Mouse (Mus musculus): ENCODE results near the gene Lmcd1. TPM values are rescaled to one million over a fixed set of nuclear protein-coding genes. Genes with fewer than 3 reads are reported as not detected.

Gene Lmcd1
- total and polyA plus RNA-seq, 3 experiments = 0.64 to 4.8 (median 2.3) TPM

GRCm38 (mm10) chr6:112302814-112303383 lies 29.3 kb downstream of the Lmcd1 start:
- no peak for DNase-seq (ENCODE audit: extremely low read depth)
- Histone ChIP-seq H3K79me2 (replicated peaks; ENCODE audit: control insufficient read depth, extremely low read depth, insufficient read depth, poor library complexity, severe bottlenecking) (no peaks in the 10 kb centered on the region), H3K4me3 (replicated peaks in 1 of 3; ENCODE audit: low read depth in 2 of 3, low read length in 2 of 3, poor library complexity in 1 of 3) (no peak overlapping the region), H3K4me1 (ENCODE audit: control insufficient read depth in 1 of 2, insufficient read depth in 2 of 2) (no peaks in the 10 kb centered on the region), H3K36me3 (replicated peaks in 1 of 2; ENCODE audit: control insufficient read depth in 1 of 2, insufficient read depth in 1 of 2, low read length in 1 of 2) (no peaks in the 10 kb centered on the region), H3K9ac (ENCODE audit: insufficient read depth, low read depth) (no peak overlapping the region), H3K9me3 (replicated peaks; ENCODE audit: low read length) (no peaks in the 10 kb centered on the region), H3K27ac (ENCODE audit: insufficient read depth, low read depth) (no peak overlapping the region), H3K27me3 (replicated peaks) (peaks cover 6% of the 10 kb centered on the region), H3K4me2 (ENCODE audit: insufficient read depth, low read depth, poor library complexity, severe bottlenecking) (no peak overlapping the region)
- dilution Hi-C loops (cut with MboI; ENCODE audit: extremely low pct_ligation_motif_present, extremely low pct_unique_long_range_greater_than_20kb, low sequenced_read_pairs) (no loop called here), in situ Hi-C loops (cut with MboI; ENCODE audit: low pct_ligation_motif_present, low pct_unique_long_range_greater_than_20kb, low sequenced_read_pairs) (no loop called here)
- TF ChIP-seq MEF2A (IDR thresholded peaks at IDR 0.05; ENCODE audit: borderline replicate concordance, low read depth, low read length) = no peak
- no peak for TF ChIP-seq TBP (conservative IDR thresholded peaks at IDR 0.05; ENCODE audit: low read depth, low read length)
- no peak for TF ChIP-seq RAD21 (IDR thresholded peaks at IDR 0.05; ENCODE audit: low read depth, low read length)
- no peak for TF ChIP-seq JUND (conservative IDR thresholded peaks at IDR 0.05; ENCODE audit: low read depth, low read length)
- TF ChIP-seq CHD2 (IDR thresholded peaks at IDR 0.05; ENCODE audit: low read length) = no peak
- no peak for TF ChIP-seq NRF1 (IDR thresholded peaks at IDR 0.05; ENCODE audit: low read depth, low read length)
- TF ChIP-seq MXI1 (IDR thresholded peaks at IDR 0.05; ENCODE audit: low read depth, low read length) = no peak
- no peak for TF ChIP-seq BHLHE40 (IDR thresholded peaks at IDR 0.05; ENCODE audit: low read depth, low read length)
- no peak for TF ChIP-seq SIN3A (IDR thresholded peaks at IDR 0.05; ENCODE audit: low read length)
- TF ChIP-seq EP300 (IDR thresholded peaks at IDR 0.05; ENCODE audit: low read length) = no peak
- no peak for TF ChIP-seq USF1 (IDR thresholded peaks at IDR 0.05; ENCODE audit: low read depth, low read length)
- no peak for TF ChIP-seq MYC (IDR thresholded peaks at IDR 0.05; ENCODE audit: low read depth, low read length)
- TF ChIP-seq IRF4 (IDR thresholded peaks at IDR 0.05; ENCODE audit: low read depth, low read length) = no peak
- no peak for TF ChIP-seq NELFE (IDR thresholded peaks at IDR 0.05; ENCODE audit: low read depth, low read length)
- TF ChIP-seq SMC3 (IDR thresholded peaks at IDR 0.05; ENCODE audit: low read depth, low read length) = no peak
- TF ChIP-seq RCOR1 (conservative IDR thresholded peaks at IDR 0.05; ENCODE audit: low read depth, low read length) = no peak

GRCm38 (mm10) chr6:112304751-112305150 lies 31.2 kb downstream of the Lmcd1 start:
- in situ Hi-C loops (cut with MboI; ENCODE audit: low pct_ligation_motif_present, low pct_unique_long_range_greater_than_20kb, low sequenced_read_pairs) = no loop called here
- H3K4me1 ChIP-seq (ENCODE audit: control insufficient read depth in 1 of 2, insufficient read depth in 2 of 2) = no peaks in the 10 kb centered on the region
- H3K4me3 ChIP-seq (replicated peaks in 1 of 3; ENCODE audit: low read depth in 2 of 3, low read length in 2 of 3, poor library complexity in 1 of 3) = no peak overlapping the region
- dilution Hi-C loops (cut with MboI; ENCODE audit: extremely low pct_ligation_motif_present, extremely low pct_unique_long_range_greater_than_20kb, low sequenced_read_pairs) = no loop called here
- H3K36me3 ChIP-seq (replicated peaks in 1 of 2; ENCODE audit: control insufficient read depth in 1 of 2, insufficient read depth in 1 of 2, low read length in 1 of 2) = no peaks in the 10 kb centered on the region
- H3K27me3 ChIP-seq (replicated peaks) = peaks cover 6% of the 10 kb centered on the region
- DNase-seq (ENCODE audit: extremely low read depth) = no peak
- TF ChIP-seq NELFE (IDR thresholded peaks at IDR 0.05; ENCODE audit: low read depth, low read length) (no peak), TBP (conservative IDR thresholded peaks at IDR 0.05; ENCODE audit: low read depth, low read length) (no peak), CTCF (conservative IDR thresholded peaks at IDR 0.05 in 1 of 2, IDR thresholded peaks at IDR 0.05 in 1 of 2; ENCODE audit: low read depth in 2 of 2, low read length in 2 of 2) (no peak), SIN3A (IDR thresholded peaks at IDR 0.05; ENCODE audit: low read length) (no peak), SMC3 (IDR thresholded peaks at IDR 0.05; ENCODE audit: low read depth, low read length) (no peak), RAD21 (IDR thresholded peaks at IDR 0.05; ENCODE audit: low read depth, low read length) (no peak), ELF1 (IDR thresholded peaks at IDR 0.05; ENCODE audit: low read depth, low read length) (no peak), RCOR1 (conservative IDR thresholded peaks at IDR 0.05; ENCODE audit: low read depth, low read length) (no peak), KAT2A (IDR thresholded peaks at IDR 0.05; ENCODE audit: insufficient replicate concordance, low read length) (no peak), ETS1 (conservative IDR thresholded peaks at IDR 0.05; ENCODE audit: low read depth, low read length) (no peak), JUN (IDR thresholded peaks at IDR 0.05; ENCODE audit: insufficient read depth, low read depth, low read length) (no peak), ZC3H11A (IDR thresholded peaks at IDR 0.05; ENCODE audit: low read depth, low read length) (no peak), NRF1 (IDR thresholded peaks at IDR 0.05; ENCODE audit: low read depth, low read length) (no peak), MXI1 (IDR thresholded peaks at IDR 0.05; ENCODE audit: low read depth, low read length) (no peak)
- no peak overlapping the region for H3K9ac ChIP-seq (ENCODE audit: insufficient read depth, low read depth)
- no peak overlapping the region for H3K4me2 ChIP-seq (ENCODE audit: insufficient read depth, low read depth, poor library complexity, severe bottlenecking)
- no peaks in the 10 kb centered on the region for H3K9me3 ChIP-seq (replicated peaks; ENCODE audit: low read length)
- no peak overlapping the region for H3K27ac ChIP-seq (ENCODE audit: insufficient read depth, low read depth)
- no peaks in the 10 kb centered on the region for H3K79me2 ChIP-seq (replicated peaks; ENCODE audit: control insufficient read depth, extremely low read depth, insufficient read depth, poor library complexity, severe bottlenecking)
